27 mouse cellular contexts compared by ENCODE assay signal in genomic region chr4:145356234-145356633, GRCm38 (mm10). TPM values are rescaled to one million over a fixed set of nuclear protein-coding genes. Genes with fewer than 3 reads are reported as not detected.
DNase-seq lines count a peak whose midpoint lies in the region; ATAC-seq and TF ChIP-seq lines count a peak whose summit lies in the region.
"Had no signal": no experiment of that assay in that cellular context is flagged by ENCODE, and none has a peak within 500 bp of the region (broad histone marks: within the 10 kb centered on the region; RNA-seq: fewer than 3 reads in every experiment).

No protein-coding gene starts in this region.

- H3K36me3 ChIP-seq in CH12.LX (replicated peaks in 1 of 2; ENCODE audit: control insufficient read depth in 1 of 2, insufficient read depth in 1 of 2, low read length in 1 of 2) = no peaks in the 10 kb centered on the region
- no peaks in the 10 kb centered on the region for H3K36me3 ChIP-seq in kidney, embryonic 15.5 days
- H3K36me3 ChIP-seq in kidney, embryonic 14.5 days (ENCODE audit: control insufficient read depth, insufficient read depth, low read length) = no peaks in the 10 kb centered on the region
- H3K36me3 ChIP-seq: embryonic facial prominence, embryonic 13.5 days; embryonic facial prominence, embryonic 15.5 days; forebrain, embryonic 10.5 days; forebrain, embryonic 12.5 days had no signal

- no peaks in the 10 kb centered on the region for H3K27me3 ChIP-seq in CH12.LX (replicated peaks)
- no peaks in the 10 kb centered on the region for H3K27me3 ChIP-seq in kidney, embryonic 15.5 days
- no peaks in the 10 kb centered on the region for H3K27me3 ChIP-seq in kidney, embryonic 14.5 days (ENCODE audit: control insufficient read depth, insufficient read depth, low read length)
- H3K27me3 ChIP-seq: embryonic facial prominence, embryonic 13.5 days; embryonic facial prominence, embryonic 15.5 days; forebrain, embryonic 12.5 days had no signal

- H3K9ac ChIP-seq in CH12.LX (ENCODE audit: insufficient read depth, low read depth) = no peak overlapping the region
- H3K9ac ChIP-seq in kidney, embryonic 15.5 days = no peak overlapping the region
- no peak overlapping the region for H3K9ac ChIP-seq in kidney, embryonic 14.5 days (ENCODE audit: low read depth, low read length)
- H3K9ac ChIP-seq: embryonic facial prominence, embryonic 13.5 days; embryonic facial prominence, embryonic 15.5 days; forebrain, embryonic 12.5 days had no signal

- in situ Hi-C loops in CH12.LX (cut with MboI; ENCODE audit: low pct_ligation_motif_present, low pct_unique_long_range_greater_than_20kb, low sequenced_read_pairs) = no loop called here

- no peak for TF ChIP-seq POLR2A in CH12.LX (IDR thresholded peaks at IDR 0.05; ENCODE audit: low read depth, low read length)

- H3K27ac ChIP-seq in CH12.LX (ENCODE audit: insufficient read depth, low read depth) = no peak overlapping the region
- H3K27ac ChIP-seq in kidney, embryonic 15.5 days = no peak overlapping the region
- H3K27ac ChIP-seq in kidney, embryonic 14.5 days (ENCODE audit: low read depth, low read length) = no peak overlapping the region
- H3K27ac ChIP-seq: embryonic facial prominence, embryonic 13.5 days; embryonic facial prominence, embryonic 15.5 days; forebrain, embryonic 10.5 days; forebrain, embryonic 12.5 days had no signal

- peak; percentile 46; the same call in 1 of the 2 replicates for ATAC-seq in common myeloid progenitor, adult 5-6 weeks (replicated peaks; ENCODE audit: low read depth, poor library complexity, severe bottlenecking)
- ATAC-seq in neutrophil, adult 5-6 weeks (ENCODE audit: extremely low read depth, insufficient number of reproducible peaks, low FRiP score, poor library complexity, severe bottlenecking) = peak; percentile 64
- no peak for ATAC-seq in kidney, embryonic 15.5 days (replicated peaks; ENCODE audit: low FRiP score)
- no peak for ATAC-seq in activated CD4-positive, CD25-positive, alpha-beta regulatory T cell, adult 4 months
- no peak for ATAC-seq in kidney, embryonic 14.5 days (ENCODE audit: low FRiP score, low TSS enrichment)
- ATAC-seq: CD4-positive, CD25-positive, alpha-beta regulatory T cell, adult 4 months; forebrain, embryonic 14.5 days; forebrain, embryonic 16.5 days; Patski had no signal

- peak; percentile 38; the same call in 1 of the 2 replicates for TF ChIP-seq EP300 in CH12.LX (IDR thresholded peaks at IDR 0.05; ENCODE audit: low read length)

- peak; percentile 40 for TF ChIP-seq RAD21 in CH12.LX (IDR thresholded peaks at IDR 0.05; ENCODE audit: low read depth, low read length)

- dilution Hi-C loops in CH12.LX (cut with MboI; ENCODE audit: extremely low pct_ligation_motif_present, extremely low pct_unique_long_range_greater_than_20kb, low sequenced_read_pairs) = no loop called here

- H3K4me1 ChIP-seq in CH12.LX (ENCODE audit: control insufficient read depth in 1 of 2, insufficient read depth in 2 of 2) = peaks cover 11 to 34% of the 10 kb centered on the region in 2 experiments
- H3K4me1 ChIP-seq in kidney, embryonic 15.5 days = no peaks in the 10 kb centered on the region
- H3K4me1 ChIP-seq in kidney, embryonic 14.5 days (ENCODE audit: control insufficient read depth, insufficient read depth, low read length) = no peaks in the 10 kb centered on the region
- H3K4me1 ChIP-seq: embryonic facial prominence, embryonic 13.5 days; embryonic facial prominence, embryonic 15.5 days; forebrain, embryonic 10.5 days; forebrain, embryonic 12.5 days had no signal

- peak; percentile 51 for DNase-seq in A20 (ENCODE audit: low read depth, low spot score)
- DNase-seq in CH12.LX (ENCODE audit: extremely low read depth) = no peak
- no peak for DNase-seq in yolk sac, embryonic 10.5 days (ENCODE audit: low spot score)
- DNase-seq: adrenal gland, adult 2 months; adrenal gland, postnatal 10 days; adrenal gland, postnatal 25 days; cerebellum, adult 11 months; cerebellum, adult 18-20 months; cerebellum, adult 8-10 months; cerebellum, adult 9-11 months; cerebellum, postnatal 14 days; cerebellum, postnatal 36 days; embryo, embryonic 11 days had no signal

- H3K9me3 ChIP-seq in CH12.LX (replicated peaks; ENCODE audit: low read length) = no peaks in the 10 kb centered on the region
- H3K9me3 ChIP-seq in kidney, embryonic 15.5 days (replicated peaks) = no peaks in the 10 kb centered on the region
- H3K9me3 ChIP-seq in kidney, embryonic 14.5 days (ENCODE audit: control insufficient read depth, low read length) = no peaks in the 10 kb centered on the region
- H3K9me3 ChIP-seq: embryonic facial prominence, embryonic 13.5 days; embryonic facial prominence, embryonic 15.5 days; forebrain, embryonic 10.5 days; forebrain, embryonic 12.5 days had no signal

- H3K4me3 ChIP-seq in CH12.LX (replicated peaks in 1 of 3; ENCODE audit: low read depth in 2 of 3, low read length in 2 of 3, poor library complexity in 1 of 3) = no peak overlapping the region
- no peak overlapping the region for H3K4me3 ChIP-seq in kidney, embryonic 15.5 days (replicated peaks)
- H3K4me3 ChIP-seq in kidney, embryonic 14.5 days (ENCODE audit: low read length) = no peak overlapping the region
- H3K4me3 ChIP-seq: embryonic facial prominence, embryonic 13.5 days; embryonic facial prominence, embryonic 15.5 days; erythroblast, embryonic 14.5 days; forebrain, embryonic 10.5 days; forebrain, embryonic 12.5 days had no signal

- TF ChIP-seq CTCF in CH12.LX (conservative IDR thresholded peaks at IDR 0.05 in 1 of 2, IDR thresholded peaks at IDR 0.05 in 1 of 2; ENCODE audit: low read depth in 2 of 2, low read length in 2 of 2) = peak in 1 of 2 experiments; percentile 38; a peak in 2 of 4 replicates

- H3K79me2 ChIP-seq in CH12.LX (replicated peaks; ENCODE audit: control insufficient read depth, extremely low read depth, insufficient read depth, poor library complexity, severe bottlenecking) = no peaks in the 10 kb centered on the region

- no peak overlapping the region for H3K4me2 ChIP-seq in CH12.LX (ENCODE audit: insufficient read depth, low read depth, poor library complexity, severe bottlenecking)
- H3K4me2 ChIP-seq in kidney, embryonic 15.5 days = no peak overlapping the region
- no peak overlapping the region for H3K4me2 ChIP-seq in kidney, embryonic 14.5 days (replicated peaks; ENCODE audit: low read depth, low read length)
- H3K4me2 ChIP-seq: embryonic facial prominence, embryonic 13.5 days; embryonic facial prominence, embryonic 15.5 days; forebrain, embryonic 12.5 days had no signal

TF ChIP-seq in CH12.LX, 34 proteins besides CTCF, POLR2A, EP300 and RAD21:
- TF ChIP-seq MYC (IDR thresholded peaks at IDR 0.05; ENCODE audit: low read depth, low read length) = no peak
- TF ChIP-seq KAT2A (IDR thresholded peaks at IDR 0.05; ENCODE audit: insufficient replicate concordance, low read length) = no peak
- 0 out of 2 replicates have a peak, but pooled peaks have one; percentile 20 for TF ChIP-seq ETS1 (conservative IDR thresholded peaks at IDR 0.05; ENCODE audit: low read depth, low read length)
- TF ChIP-seq NELFE (IDR thresholded peaks at IDR 0.05; ENCODE audit: low read depth, low read length) = no peak
- TF ChIP-seq UBTF (IDR thresholded peaks at IDR 0.05; ENCODE audit: low read depth, low read length) = no peak
- TF ChIP-seq MAZ (IDR thresholded peaks at IDR 0.05; ENCODE audit: low read depth, low read length) = no peak
- no peak for TF ChIP-seq TCF12 (IDR thresholded peaks at IDR 0.05; ENCODE audit: low read depth, low read length)
- TF ChIP-seq SMC3 (IDR thresholded peaks at IDR 0.05; ENCODE audit: low read depth, low read length) = peak; percentile 24
- TF ChIP-seq BHLHE40 (IDR thresholded peaks at IDR 0.05; ENCODE audit: low read depth, low read length) = peak; percentile 37; the same call in 1 of the 2 replicates

RNA-seq across cellular contexts. Expression of gene Tnfrsf8, which starts 41.3 kb away (rescaled TPM):
- total RNA-seq in CH12.LX (2012; rRNA removed) (23.2 and 31.0 TPM in 2 replicates), CH12.LX (2014; rRNA removed) (18.9 and 24.7 TPM in 2 replicates)
- polyA plus RNA-seq in CH12.LX (2012; ENCODE audit: insufficient read length, low read depth) = 11.5 and 12.7 TPM in 2 replicates
- total RNA-seq in common myeloid progenitor, adult 5-6 weeks (2017) = 0.05 and 0.29 TPM in 2 replicates
- total RNA-seq in neutrophil, adult 5-6 weeks (2017) = 0.58 and 0.86 TPM in 2 replicates
- 0.14 and 0.18 TPM in 2 replicates for polyA plus RNA-seq in kidney, embryonic 15.5 days (2015; fragmentation: Nextera tagmentation; extraction: Ambion mirVana)
- 10 to 100 TPM in 1 of 2 experiments, 1 to 10 TPM in 1; 6.3 to 14.2 TPM for polyA plus RNA-seq in activated CD4-positive, CD25-positive, alpha-beta regulatory T cell, adult 4 months (2017; shearing (Covaris generic))
- polyA plus RNA-seq in kidney, embryonic 14.5 days (2014; fragmentation: Nextera tagmentation; extraction: Ambion mirVana) = 0.24 and 0.29 TPM in 2 replicates
- polyA plus RNA-seq: erythroblast, embryonic 14.5 days had no signal

Comparison
In these comparisons a context has a peak if more than half of its experiments do, and no peak if none do; other contexts are left out.
1. ATAC-seq: peak in common myeloid progenitor, adult 5-6 weeks (single experiment) and neutrophil, adult 5-6 weeks (single experiment); none in kidney, embryonic 15.5 days (single experiment), activated CD4-positive, CD25-positive, alpha-beta regulatory T cell, adult 4 months (single experiment) and kidney, embryonic 14.5 days (single experiment).